Mouse (Mus musculus) right cerebral cortex, postnatal 4 days (tissue): Measurements from ENCODE around the gene Tnfaip8l2.
"Not testable (repeated sequence)": the region's sequence is repeated elsewhere in the genome, so short reads cannot be mapped to it uniquely, and the experiment has no call there.

Experiments used
- DNase-seq: peaks from one replicate; pipeline ENCODE4 v3.0.0-alpha.2; 2022

The Tnfaip8l2 gene

DNA sequence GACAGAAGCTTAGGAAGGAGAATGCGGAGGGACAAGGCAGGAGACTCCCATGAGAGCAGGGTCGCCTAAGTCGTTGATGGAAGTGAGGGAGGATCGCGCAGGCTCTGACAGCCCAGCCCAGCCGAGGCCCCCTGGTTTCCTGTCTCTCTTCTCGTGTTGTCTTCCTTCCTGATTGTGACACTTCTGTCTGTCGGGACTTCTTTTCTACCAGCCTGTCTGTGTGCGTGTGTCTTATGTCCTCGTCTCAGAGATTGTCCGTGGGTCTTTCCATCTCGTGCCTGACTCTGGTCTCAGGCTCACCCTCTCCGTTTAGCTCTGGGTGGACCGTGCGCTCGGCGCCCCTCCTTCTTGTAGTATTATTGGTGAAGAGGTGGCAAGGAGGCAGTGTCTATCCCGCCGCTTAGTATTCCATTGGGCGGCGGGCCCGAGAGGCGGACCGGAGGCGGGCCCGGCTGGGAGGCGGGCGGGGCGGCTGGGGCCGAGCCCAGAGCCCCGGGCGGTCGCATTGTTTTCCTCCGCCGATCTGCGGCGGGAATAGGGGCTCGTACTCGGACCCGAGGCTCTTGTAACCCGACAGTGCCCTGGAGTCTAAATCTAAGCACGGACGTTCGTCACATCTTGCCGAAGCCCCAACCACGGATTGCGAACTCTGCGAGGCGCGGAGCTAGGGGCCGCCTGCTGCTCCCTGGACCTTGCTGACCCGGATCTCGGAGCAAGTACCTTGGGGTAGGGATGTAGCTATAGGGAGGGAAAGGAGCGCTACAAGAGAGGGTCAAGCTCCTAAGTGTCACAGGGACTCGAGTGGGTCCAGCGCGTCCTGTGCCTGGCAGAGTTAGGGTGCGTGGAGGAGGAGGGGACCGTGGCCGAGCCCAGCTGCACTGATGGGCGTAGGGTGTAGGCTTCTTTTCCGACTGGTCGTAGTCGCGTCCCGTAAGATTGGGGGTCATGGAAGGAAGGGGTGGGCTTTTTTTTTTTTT, 18.1 kb upstream of the Tnfaip8l2 start, which contains the start of gene Sema6c:
Sema6c (plus strand) TSS at position 471 of the 977 bp plus-strand sequence.
- peak; percentile 89 for DNase-seq

DNA sequence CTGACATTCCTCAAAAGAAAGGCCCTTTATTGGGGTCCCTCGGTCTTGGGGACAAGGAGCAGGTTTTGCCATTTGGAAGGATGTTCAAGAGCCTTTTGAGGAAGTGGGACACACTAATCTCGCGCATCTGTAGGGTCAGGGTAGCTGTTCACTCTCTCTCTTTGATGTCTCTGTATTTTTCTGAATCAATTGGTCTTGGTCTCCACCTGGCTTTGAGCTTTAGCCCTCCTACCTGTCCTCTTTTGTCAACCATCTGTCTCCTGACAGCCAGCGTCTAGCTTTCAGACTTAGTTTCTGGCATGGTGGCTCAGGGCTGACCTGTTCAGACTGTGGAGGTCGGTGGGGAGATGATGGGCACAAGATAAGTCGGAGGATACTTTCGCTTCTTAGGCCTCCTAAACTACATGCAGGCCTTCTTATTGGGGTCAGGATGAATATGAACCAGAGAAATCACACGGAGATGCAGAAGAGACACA, 17.4 kb upstream of the Tnfaip8l2 start:
- DNase-seq = no peak

DNA sequence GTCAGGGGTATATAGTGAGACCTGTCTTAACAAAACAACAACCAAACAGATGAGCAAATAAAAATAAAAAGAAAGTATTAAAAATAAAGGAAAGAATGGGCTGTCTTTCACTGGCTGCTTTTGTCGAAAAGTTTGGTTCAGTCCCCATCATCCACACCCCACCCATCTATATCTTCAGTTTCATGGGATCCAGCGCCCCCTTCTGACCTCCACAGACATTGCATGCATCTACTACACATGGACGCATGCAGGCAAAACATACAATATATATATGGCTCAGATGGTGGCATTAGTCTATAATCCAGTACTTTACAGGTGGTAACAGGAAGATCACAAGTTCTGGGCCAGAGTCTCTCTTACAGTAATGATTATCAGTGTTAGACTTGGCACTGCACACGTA, 11.7 kb upstream of the Tnfaip8l2 start:
- DNase-seq = no peak

DNA sequence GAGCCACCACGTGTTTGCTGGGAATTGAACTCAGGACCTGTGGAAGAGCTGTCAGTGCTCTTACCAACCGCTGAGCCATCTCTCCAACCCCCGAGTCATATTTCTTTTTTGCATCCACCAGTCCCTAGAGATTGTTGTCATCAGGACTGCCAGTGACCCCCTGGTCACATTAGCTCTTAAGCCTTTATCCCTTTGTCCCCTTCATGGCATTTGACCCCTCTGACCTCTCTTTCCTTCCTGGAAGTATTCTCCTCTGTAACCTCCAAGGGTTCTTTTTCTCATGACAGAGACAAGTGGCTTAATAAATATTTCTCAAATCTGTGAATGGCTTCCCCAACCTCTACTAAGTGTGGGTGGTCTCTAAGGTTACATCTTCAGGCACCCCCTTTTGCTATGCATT, 5.8 kb upstream of the Tnfaip8l2 start:
- DNase-seq = no peak

- DNase-seq = peak; percentile 85
These were observed 454 bp upstream of the Tnfaip8l2 start for GRCm38 (mm10) chr3:95142617-95143011.

DNA sequence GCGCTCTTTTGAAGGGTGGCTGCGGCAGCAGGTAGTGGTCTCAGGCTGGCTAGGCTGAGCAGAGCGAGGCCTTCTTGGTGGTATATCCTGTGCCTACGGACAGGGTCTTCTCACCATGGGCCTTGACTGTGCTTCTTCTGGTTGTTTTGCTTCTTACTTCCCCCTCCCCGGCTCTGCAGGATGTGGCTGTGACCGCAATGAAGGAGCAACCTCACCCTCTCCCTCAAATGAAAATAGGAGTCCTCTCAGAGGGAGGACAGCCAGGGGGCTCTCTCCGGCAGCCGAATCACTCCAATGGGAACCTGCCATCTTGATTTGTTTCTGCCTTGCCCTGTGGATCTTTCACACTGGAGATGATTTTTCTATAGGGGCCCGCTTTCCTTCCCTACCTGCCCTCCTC, 686 bp downstream of the Tnfaip8l2 start:
- DNase-seq = no peak

DNA sequence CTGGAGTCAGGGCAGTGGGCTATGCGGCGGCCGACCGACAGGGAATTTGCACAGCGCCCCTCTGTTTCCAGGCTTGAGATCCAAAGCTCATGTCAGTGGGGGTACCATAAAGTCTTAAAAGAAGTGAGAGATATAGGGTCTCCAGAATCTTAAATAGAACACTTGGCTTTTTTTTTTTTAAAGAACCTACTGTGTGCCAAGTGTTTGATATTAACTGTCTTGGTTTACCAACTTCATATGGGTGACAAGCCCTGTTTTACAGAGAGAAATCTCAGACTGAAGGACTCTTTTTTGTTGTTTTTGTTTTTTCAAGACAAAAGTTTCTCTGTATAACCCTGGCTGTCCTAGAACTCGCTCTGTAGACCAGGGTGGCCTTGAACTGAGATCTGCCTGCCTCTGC, 1.4 kb downstream of the Tnfaip8l2 start:
- DNase-seq = no peak

DNA sequence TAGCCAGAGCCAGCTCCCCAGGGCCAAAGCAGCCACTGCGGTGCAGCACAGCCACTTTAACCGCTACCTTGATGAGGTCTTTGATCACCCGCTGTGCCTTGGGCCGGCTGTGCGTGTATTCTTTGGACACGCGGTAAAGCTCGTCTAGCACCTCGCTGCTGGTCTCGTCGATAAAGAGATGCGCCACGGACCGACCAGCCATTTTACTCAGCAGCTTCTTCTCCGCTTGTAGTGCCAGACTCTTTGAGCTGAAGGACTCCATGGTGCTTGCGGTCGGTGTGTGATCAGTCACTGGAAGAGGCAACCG, 1.9 kb downstream of the Tnfaip8l2 start:
- DNase-seq = no peak

- no peak for DNase-seq
These were observed 2.4 kb downstream of the Tnfaip8l2 start for GRCm38 (mm10) chr3:95139586-95140288.

DNA sequence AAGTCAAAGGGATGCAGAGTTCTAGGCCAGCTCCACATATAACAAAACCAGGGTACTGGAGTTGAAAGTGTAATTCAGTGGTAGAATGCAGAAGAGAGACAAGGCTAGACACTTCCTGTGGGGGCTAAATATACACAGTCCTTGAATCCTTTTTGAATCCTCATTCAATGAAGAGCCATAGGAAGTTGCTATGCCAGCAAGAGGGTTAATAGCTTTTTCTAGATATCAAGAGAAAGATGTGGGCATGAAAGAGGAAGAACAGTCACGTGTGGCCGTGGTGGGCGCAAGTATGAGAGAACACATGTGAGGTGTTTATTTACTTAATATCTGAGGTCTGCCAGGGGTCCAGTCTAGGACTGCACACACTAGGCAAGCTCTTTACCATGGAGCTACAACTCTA, 5.8 kb downstream of the Tnfaip8l2 start:
- no peak for DNase-seq

DNA sequence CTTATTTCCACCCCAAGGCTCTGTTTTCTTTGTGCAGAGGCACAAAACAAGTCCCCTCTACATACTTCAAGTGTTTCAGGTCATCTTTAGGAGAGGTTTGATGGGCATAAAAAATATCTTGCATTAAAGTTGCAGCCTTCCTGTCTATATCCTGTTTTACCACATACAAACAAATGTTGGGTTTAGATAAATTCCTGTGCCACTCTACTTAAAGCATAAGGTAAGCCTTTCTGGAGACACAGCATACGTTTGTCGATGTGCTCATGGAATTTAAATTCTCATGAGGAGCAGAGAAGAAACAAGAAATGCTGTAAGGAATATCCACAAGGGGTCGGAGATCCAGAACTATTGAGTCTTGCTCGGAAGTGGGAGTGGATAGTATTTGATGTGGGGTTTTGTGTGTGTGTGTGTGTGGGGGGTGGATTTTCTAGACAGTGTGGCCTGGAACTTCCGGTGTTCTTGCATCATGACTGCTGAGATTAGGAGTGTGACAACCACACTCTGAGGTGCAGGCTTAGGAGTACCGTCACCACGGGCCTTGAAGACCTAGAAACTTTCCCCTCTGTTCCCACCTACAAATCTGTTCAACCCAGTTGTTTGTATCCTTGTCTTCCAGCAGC, 6.6 kb downstream of the Tnfaip8l2 start:
- DNase-seq = no peak

GRCm38 (mm10) chr3:95135023-95135422, 7.1 kb downstream of the Tnfaip8l2 start:
- DNase-seq = peak; percentile 40

DNA sequence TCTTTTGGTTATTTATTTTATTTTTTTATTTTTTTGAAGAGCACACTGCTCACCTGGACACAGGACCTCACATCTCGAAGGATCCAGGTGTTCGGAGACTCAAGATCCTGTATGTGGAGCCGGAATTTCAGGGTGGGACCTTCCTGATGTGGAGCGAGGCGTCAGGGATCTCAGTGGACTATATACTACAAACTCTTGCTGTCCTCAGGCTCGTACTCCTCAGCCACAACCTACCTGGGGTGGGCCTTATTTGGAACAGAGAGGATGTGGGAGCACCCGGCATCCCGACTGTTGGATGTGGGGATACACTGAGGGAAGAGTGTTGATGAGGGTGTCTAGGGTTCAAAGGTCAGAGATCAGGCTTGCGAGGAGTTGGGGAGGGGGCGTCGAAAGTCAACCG, 8.0 kb downstream of the Tnfaip8l2 start:
- DNase-seq = not testable (repeated sequence)

DNA sequence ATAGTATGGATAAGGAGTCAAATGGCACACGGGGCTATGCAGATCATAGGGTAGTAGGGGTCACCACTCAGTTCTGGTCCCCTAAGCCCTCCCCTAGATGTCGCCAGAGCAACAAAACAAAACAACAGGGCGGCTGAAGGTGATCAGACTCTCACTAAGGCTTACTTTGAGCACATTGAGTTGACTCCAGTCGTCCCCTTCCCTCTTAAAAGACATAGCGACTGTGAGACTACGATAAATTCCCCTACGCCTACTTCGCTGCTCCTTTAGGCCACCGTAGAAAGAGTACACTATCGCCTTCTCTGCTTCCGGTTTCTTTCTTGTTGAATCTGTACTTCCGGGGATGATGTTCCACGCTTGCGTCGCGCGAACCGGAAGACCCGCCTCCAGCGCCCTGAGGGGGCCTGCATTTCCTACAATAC, 8.5 kb downstream of the Tnfaip8l2 start, which contains the start of the genes Scnm1 and Lysmd1:
Scnm1 (minus strand) TSS at position 332 of the 422 bp plus-strand sequence.
Lysmd1 (plus strand) TSS at position 409 of the 422 bp plus-strand sequence.
- DNase-seq = peak; percentile 78

DNA sequence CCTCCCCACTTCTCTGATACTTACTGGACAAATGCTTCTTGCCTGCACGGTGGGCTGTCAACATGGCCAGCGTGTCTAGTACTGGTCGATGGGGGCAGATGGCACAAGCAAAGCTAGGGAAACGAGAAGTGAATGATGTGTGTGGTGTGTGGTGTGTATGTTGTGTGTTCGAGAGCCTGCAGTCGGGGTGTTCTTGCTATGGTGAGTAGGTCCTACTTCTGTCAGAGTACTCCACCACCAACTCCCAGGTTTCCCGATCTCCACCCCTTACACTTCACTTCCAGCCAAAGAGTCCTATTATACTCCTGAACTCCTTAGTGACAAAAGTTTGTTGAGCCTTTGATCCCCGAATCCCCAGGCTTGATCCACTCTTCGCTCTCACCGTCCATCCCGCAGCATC, 9.0 kb downstream of the Tnfaip8l2 start:
- DNase-seq = no peak

DNA sequence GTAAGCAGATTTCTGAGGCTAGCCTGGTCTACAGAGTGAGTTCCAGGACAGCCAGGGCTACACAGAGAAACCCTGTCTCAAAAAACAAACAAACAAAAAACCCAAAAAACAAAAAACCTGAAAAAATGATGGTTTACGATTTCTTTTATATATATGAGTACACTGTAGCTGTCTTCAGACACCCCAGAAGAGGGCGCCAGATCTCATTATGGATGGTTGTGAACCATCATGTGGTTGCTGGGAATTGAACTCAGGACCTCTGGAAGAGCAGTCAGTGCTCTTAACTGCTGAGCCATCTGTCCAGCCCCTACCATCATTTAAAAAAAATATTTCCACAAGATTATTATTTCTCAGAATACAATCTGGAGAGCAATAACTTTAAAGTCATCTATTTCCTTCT, 9.8 kb downstream of the Tnfaip8l2 start:
- DNase-seq = not testable (repeated sequence)

GRCm38 (mm10) chr3:95130081-95130480, 12.1 kb downstream of the Tnfaip8l2 start:
- no peak for DNase-seq

GRCm38 (mm10) chr3:95129226-95129651, 12.9 kb downstream of the Tnfaip8l2 start:
- no peak for DNase-seq

GRCm38 (mm10) chr3:95124972-95125371, 17.2 kb downstream of the Tnfaip8l2 start:
- peak; percentile 72 for DNase-seq

- DNase-seq = no peak
These were observed 17.9 kb downstream of the Tnfaip8l2 start, which contains the start of gene Tmod4 for GRCm38 (mm10) chr3:95124246-95124645. TSS of gene Tmod4 (plus strand) at chr3:95124476.

DNA sequence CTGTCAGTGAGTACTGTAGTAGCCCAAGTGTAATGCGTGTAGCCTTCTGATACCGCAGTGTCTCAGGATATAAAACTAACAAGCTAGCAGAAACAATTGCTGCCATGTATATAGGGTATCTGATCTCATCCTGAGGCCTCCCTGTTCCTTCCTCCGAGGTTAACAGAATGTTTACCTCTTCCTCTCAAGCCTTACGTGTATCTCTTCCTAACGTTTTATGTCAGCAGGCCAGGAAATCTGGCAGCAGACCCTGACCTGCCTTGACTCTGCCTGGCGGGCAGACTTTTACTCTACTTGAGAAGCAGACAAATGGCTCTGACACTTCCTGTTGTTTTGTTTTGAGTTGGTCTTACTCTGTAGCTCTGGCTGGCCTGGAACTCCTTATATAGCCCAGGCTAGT, 20.6 kb downstream of the Tnfaip8l2 start:
- DNase-seq = no peak

DNA sequence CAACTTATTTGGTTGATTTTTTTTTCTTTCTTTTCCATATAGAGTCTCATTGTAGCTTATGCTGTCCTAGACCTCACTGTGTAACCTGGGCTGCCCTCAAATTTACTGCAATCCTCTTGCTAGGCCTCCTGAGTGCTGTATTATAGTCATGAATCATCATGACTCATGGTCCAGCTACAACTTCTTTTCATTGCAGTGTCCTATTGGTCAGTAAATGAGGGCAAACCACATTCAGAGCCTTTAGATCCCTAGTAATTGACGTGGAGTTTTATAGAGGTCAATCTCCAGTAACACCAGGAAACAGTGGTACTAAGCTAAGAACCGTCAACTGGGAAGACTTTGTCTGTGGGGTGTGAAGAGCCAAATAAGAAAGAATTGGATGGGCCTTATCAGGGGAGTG, 24.4 kb downstream of the Tnfaip8l2 start:
- DNase-seq = no peak

- DNase-seq = no peak
These were observed 29.4 kb downstream of the Tnfaip8l2 start for GRCm38 (mm10) chr3:95112760-95113159.
